ENCODE assay signal across 2 mouse cellular contexts in genomic region chr1:170976447-170976846, GRCm38 (mm10).
TF ChIP-seq lines count a peak whose summit lies in the region.

Gene Fcgr2b, minus strand, starts transcription at chr1:170976547.

TF ChIP-seq in CH12.LX, 34 proteins besides CTCF, POLR2A, EP300 and RAD21 (continued from another document):
- TF ChIP-seq MEF2A (IDR thresholded peaks at IDR 0.05; ENCODE audit: borderline replicate concordance, low read depth, low read length) (no peak), POLR2AphosphoS2 (IDR thresholded peaks at IDR 0.05; ENCODE audit: low read depth, low read length) (no peak), ZKSCAN1 (IDR thresholded peaks at IDR 0.05; ENCODE audit: borderline replicate concordance, low read depth, low read length) (no peak), MXI1 (IDR thresholded peaks at IDR 0.05; ENCODE audit: low read depth, low read length) (no peak), RCOR1 (conservative IDR thresholded peaks at IDR 0.05; ENCODE audit: low read depth, low read length) (no peak), NRF1 (IDR thresholded peaks at IDR 0.05; ENCODE audit: low read depth, low read length) (no peak), TBP (conservative IDR thresholded peaks at IDR 0.05; ENCODE audit: low read depth, low read length) (no peak), MYC (IDR thresholded peaks at IDR 0.05; ENCODE audit: low read depth, low read length) (no peak), JUND (conservative IDR thresholded peaks at IDR 0.05; ENCODE audit: low read depth, low read length) (no peak)

TF ChIP-seq in MEL, 35 proteins besides CTCF, POLR2A, EP300 and RAD21 (continued from another document):
- TF ChIP-seq MEF2A (IDR thresholded peaks at IDR 0.05; ENCODE audit: extremely low read depth, insufficient replicate concordance, low read depth, low read length, poor library complexity, severe bottlenecking): no peak
- no peak for TF ChIP-seq GATA1 (IDR thresholded peaks at IDR 0.05; ENCODE audit: low read depth, low read length)
- TF ChIP-seq USF2 (IDR thresholded peaks at IDR 0.05; ENCODE audit: borderline replicate concordance in 1 of 2, insufficient read depth in 1 of 2, low read depth in 1 of 2, low read length in 2 of 2): no peak
- TF ChIP-seq MAFK (IDR thresholded peaks at IDR 0.05; ENCODE audit: borderline replicate concordance, low read depth, low read length): no peak
- no peak for TF ChIP-seq TCF12 (IDR thresholded peaks at IDR 0.05; ENCODE audit: low read depth, low read length)
- TF ChIP-seq E2F4 (IDR thresholded peaks at IDR 0.05; ENCODE audit: borderline replicate concordance, low read depth, low read length): no peak
- no peak for TF ChIP-seq MYB (IDR thresholded peaks at IDR 0.05; ENCODE audit: low read depth, low read length)
